Mouse (Mus musculus): ENCODE measurements around the gene Cfc1.

- TF ChIP-seq EP300 (IDR thresholded peaks at IDR 0.05) = no peak
- TF ChIP-seq CTCF (IDR thresholded peaks at IDR 0.05) = no peak
These were observed 22.4 kb upstream of the Cfc1 start for GRCm38 (mm10) chr1:34513068-34513467.
